Mouse (Mus musculus) liver, adult 2 months (tissue): ENCODE data around the gene Elovl5. TPM values are rescaled to one million over a fixed set of nuclear protein-coding genes. Genes with fewer than 3 reads are reported as not detected.

Experiments used
- DNase-seq: peaks from one replicate; pipeline ENCODE4 v3.0.0-alpha.2; 2011; ENCODE audit warnings: low read depth, low spot score; ENCODE audit errors: extremely low read depth
- H3K27ac ChIP-seq: fragments of 200-500 bp; replicated peaks from 2 replicates; pipeline ENCODE4 v1.5.1; 2012; ENCODE audit warnings: low read depth, mild to moderate bottlenecking, control low read depth, inconsistent platforms, low read length; ENCODE audit not compliant: insufficient read depth
- H3K27me3 ChIP-seq: fragments of 200-500 bp; 2 replicates; pipeline ENCODE4 v1.6.1; 2012; ENCODE audit warnings: mild to moderate bottlenecking, moderate library complexity, low read length, inconsistent platforms; ENCODE audit not compliant: control insufficient read depth, insufficient read depth
- H3K36me3 ChIP-seq: fragments of 200-500 bp; 2 replicates; pipeline ENCODE4 v1.6.1; 2012; ENCODE audit warnings: low read length, inconsistent platforms; ENCODE audit not compliant: control insufficient read depth, insufficient read depth
- H3K4me1 ChIP-seq: fragments of 200-500 bp; 2 replicates; pipeline ENCODE4 v1.6.1; 2011; ENCODE audit warnings: low read length; ENCODE audit not compliant: control insufficient read depth, insufficient read depth
- H3K4me3 ChIP-seq: fragments of 200-500 bp; 2 replicates; pipeline ENCODE4 v1.5.1; 2011; ENCODE audit warnings: low read depth, mild to moderate bottlenecking, control low read depth, low read length, moderate library complexity; ENCODE audit not compliant: insufficient read depth
- H3K79me2 ChIP-seq: fragments of 200-500 bp; 2 replicates; pipeline ENCODE4 v1.6.1; 2012; ENCODE audit warnings: inconsistent platforms, mild to moderate bottlenecking, low read length, moderate library complexity; ENCODE audit not compliant: control insufficient read depth, insufficient read depth
- H3K9ac ChIP-seq: fragments of 200-500 bp; 2 replicates; pipeline ENCODE4 v1.6.1; 2012; ENCODE audit warnings: low read depth, mild to moderate bottlenecking, control low read depth, inconsistent platforms, low read length
- CTCF ChIP-seq: fragments of 200-500 bp; IDR thresholded peaks from 2 replicates; pipeline ENCODE4 v1.5.1; 2011; ENCODE audit warnings: low read depth, low read length, control low read depth
- POLR2A ChIP-seq: fragments of 200-500 bp; IDR thresholded peaks from 2 replicates; pipeline ENCODE4 v1.6.1; 2011; ENCODE audit warnings: low read length, control low read depth; ENCODE audit not compliant: insufficient read depth; ENCODE audit errors: extremely low read depth
- WGBS: fragments of 180-500 bp; shearing (Covaris S2); methylation state at CpG from one replicate; pipeline ENCODE4 v1.1.7; 2018; 5-methylcytosine and 5-hydroxymethylcytosine counted together
- polyA plus RNA-seq: library from polyadenylated mRNA; depleted of rRNA; stranded (reverse); fragments of >200 nt; gene quantifications from 2 replicates; pipeline ENCODE4 v1.2.3, GENCODE M21; 2012
- total RNA-seq: library from RNA; depleted of rRNA; stranded (reverse); fragments of >200 nt; gene quantifications from 2 replicates; pipeline ENCODE4 v1.2.3, GENCODE M21; 2014

The Elovl5 gene
- total and polyA plus RNA-seq, 2 experiments, result 228 to 322 TPM

DNA sequence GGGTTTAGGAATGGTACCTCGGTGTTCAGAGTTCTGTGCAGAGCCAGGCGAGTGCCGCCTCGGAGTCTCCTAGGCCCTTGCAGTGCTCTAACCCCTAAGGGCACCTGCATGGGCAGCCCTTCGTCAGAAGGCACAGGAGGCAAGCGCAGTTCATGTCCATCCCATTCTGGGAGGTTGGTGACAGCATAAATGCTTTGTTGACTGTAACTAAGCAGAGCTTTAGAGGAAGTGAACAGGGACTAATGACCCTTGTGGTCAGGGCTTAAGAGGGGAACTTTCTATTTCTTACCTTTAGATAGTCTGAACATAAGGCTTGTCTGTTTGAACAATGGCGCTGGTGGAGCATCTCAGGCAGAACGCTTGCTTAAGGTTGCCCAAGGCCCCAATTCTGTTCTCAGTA lies 6.6 kb downstream of the Elovl5 start:
- Histone ChIP-seq H3K4me3 (no peak overlapping the region), H3K79me2 (peaks cover 57% of the 10 kb centered on the region), H3K36me3 (no peaks in the 10 kb centered on the region), H3K27ac (no peak overlapping the region; the same call in 1 of the 2 replicates), H3K27me3 (no peaks in the 10 kb centered on the region), H3K4me1 (peaks cover 74% of the 10 kb centered on the region), H3K9ac (no peak overlapping the region)
- TF ChIP-seq CTCF (no peak), POLR2A (no peak)
- WGBS, result 74% methylated on average over 8 of the region's 8 CpGs
- DNase-seq, result peak; percentile 16

DNA sequence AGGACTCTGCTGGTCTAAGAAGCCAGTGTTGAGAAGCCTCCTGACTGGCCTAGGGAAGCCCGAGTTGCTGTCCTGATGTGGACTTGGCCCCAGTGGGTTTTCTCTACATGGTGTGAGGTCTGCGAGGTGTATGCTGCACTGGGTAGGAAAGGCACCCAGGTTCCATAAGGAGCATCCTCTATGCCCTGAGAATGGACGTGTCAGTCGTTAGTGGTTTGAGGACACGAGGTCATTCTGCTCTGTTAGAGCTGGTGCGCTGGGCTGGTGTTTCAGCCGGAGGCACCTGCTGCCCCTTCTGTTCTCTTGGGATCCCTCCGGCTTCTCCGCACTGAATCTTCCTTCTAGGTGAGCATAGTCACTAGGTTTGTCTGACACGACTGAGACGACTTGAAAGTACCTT lies 7.0 kb downstream of the Elovl5 start:
- no peak overlapping the region for H3K4me3 ChIP-seq
- H3K27ac ChIP-seq, result no peak overlapping the region
- WGBS, result 57% methylated on average over 11 of the region's 11 CpGs
- no peak overlapping the region for H3K9ac ChIP-seq
- TF ChIP-seq POLR2A, result no peak
- TF ChIP-seq CTCF, result no peak
- DNase-seq, result no peak
- H3K27me3 ChIP-seq, result no peaks in the 10 kb centered on the region
- peaks cover 54% of the 10 kb centered on the region for H3K79me2 ChIP-seq
- H3K36me3 ChIP-seq, result no peaks in the 10 kb centered on the region
- peaks cover 70% of the 10 kb centered on the region for H3K4me1 ChIP-seq

DNA sequence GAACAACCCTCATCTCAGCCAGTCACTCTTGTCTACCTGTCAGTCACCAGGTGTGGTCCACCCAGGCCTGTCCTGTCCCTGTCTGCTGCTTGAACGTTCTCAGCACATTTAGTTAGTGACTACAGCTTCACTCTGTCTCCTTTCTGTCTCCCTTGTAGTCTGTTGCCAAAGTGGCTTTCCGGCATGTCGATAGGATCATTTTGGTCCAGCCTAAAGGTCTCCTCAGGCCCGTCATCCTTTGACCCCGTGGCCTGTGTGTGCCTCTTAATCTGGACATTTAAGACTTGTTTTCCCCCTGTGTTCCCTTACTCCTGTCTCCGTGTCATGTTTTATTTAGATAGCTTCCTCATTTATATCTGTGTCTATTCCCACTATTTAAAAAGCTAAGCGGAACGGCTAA lies 9.0 kb downstream of the Elovl5 start:
- Histone ChIP-seq H3K27ac (peak overlapping the region; percentile 12; the same call in 1 of the 2 replicates), H3K36me3 (no peaks in the 10 kb centered on the region), H3K4me3 (no peak overlapping the region), H3K27me3 (no peaks in the 10 kb centered on the region), H3K9ac (peak overlapping the region; percentile 9; the same call in 1 of the 2 replicates), H3K4me1 (peaks cover 69% of the 10 kb centered on the region), H3K79me2 (peaks cover 59% of the 10 kb centered on the region)
- TF ChIP-seq CTCF (no peak), POLR2A (no peak)
- WGBS, result 24% methylated on average over 8 of the region's 8 CpGs
- DNase-seq, result peak; percentile 64

DNA sequence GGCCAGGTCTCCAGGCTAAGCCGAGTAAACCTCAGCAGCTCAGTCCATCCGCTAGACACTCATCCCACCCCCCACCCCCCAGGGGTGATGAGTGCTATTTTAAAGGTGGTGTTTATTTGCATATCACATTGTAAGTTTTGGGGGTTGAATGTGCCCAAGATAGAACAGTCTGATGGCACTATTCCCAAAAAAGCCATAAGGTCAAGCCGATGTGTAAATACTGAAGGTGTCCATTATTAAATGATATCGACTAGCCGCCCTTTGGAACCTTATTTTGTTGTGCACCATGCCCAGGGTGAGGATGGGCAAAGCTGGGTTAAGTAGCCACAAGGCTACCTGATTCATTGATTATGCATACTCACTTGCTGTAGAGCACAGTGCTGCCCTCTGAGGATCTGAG lies 9.7 kb downstream of the Elovl5 start:
- peaks cover 66% of the 10 kb centered on the region for H3K4me1 ChIP-seq
- no peak for TF ChIP-seq POLR2A
- no peak for TF ChIP-seq CTCF

DNA sequence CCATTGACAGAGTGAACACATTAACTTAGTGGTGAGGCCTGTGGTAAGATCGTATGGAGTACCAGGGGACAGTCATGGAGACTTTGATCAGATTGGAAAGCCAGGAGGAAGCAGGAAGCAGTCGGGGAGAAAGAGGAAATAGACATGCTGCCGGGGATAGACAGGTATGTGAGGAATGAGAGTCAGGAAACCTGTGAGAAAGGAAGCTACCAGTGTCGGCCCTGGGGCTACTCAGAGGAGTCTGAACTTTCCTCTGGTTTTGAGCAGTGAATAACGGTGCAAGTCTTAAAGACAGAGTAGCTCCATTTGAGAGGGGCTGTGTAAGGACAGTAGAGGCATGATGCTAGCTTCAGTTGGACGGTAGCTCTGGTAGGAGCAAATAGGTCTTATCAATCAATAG lies 10.3 kb downstream of the Elovl5 start:
- H3K4me3 ChIP-seq, result no peak overlapping the region
- H3K27ac ChIP-seq, result peak overlapping the region; percentile 29
- TF ChIP-seq POLR2A (no peak), CTCF (no peak)
- no peaks in the 10 kb centered on the region for H3K36me3 ChIP-seq
- peak overlapping the region; percentile 0; the same call in 1 of the 2 replicates for H3K9ac ChIP-seq
- no peaks in the 10 kb centered on the region for H3K27me3 ChIP-seq
- WGBS, result 9% methylated on average over 6 of the region's 6 CpGs
- peaks cover 61% of the 10 kb centered on the region for H3K79me2 ChIP-seq
- peak; percentile 40 for DNase-seq
- peaks cover 62% of the 10 kb centered on the region for H3K4me1 ChIP-seq

More for the DNA sequence above, 9.7 kb downstream of the Elovl5 start:
- Histone ChIP-seq H3K36me3 (no peaks in the 10 kb centered on the region), H3K79me2 (peaks cover 64% of the 10 kb centered on the region), H3K27ac (peak overlapping the region; percentile 29), H3K4me3 (no peak overlapping the region), H3K9ac (no peak overlapping the region; the same call in 1 of the 2 replicates), H3K27me3 (no peaks in the 10 kb centered on the region)
- WGBS, result 30% methylated on average over 5 of the region's 5 CpGs
- peak; percentile 88 for DNase-seq

DNA sequence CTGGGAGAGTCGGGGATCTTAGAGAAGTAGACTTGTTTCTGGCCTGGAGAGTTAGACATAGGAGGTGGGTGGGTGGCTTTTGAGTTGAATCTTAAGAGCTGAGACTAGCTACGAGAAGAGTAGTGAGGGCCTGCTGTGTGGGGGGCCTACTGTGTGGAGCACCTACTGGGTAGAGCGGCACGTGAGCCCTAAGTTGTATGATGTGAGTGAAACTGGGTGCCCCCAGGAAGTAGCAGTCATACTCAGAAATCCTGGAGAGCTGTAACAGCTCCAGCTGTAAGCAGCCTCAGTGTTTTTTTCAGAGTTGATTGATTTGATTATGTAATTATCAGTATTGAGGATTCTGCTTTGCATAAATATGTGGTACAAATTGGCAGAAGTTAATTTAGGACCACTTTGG lies 11.6 kb downstream of the Elovl5 start:
- no peak overlapping the region; the same call in 1 of the 2 replicates for H3K27ac ChIP-seq
- peaks cover 54% of the 10 kb centered on the region for H3K79me2 ChIP-seq
- peaks cover 57% of the 10 kb centered on the region for H3K4me1 ChIP-seq
- no peak for DNase-seq
- H3K27me3 ChIP-seq, result no peaks in the 10 kb centered on the region
- no peak overlapping the region for H3K9ac ChIP-seq
- TF ChIP-seq POLR2A (no peak), CTCF (no peak)
- WGBS, result 70% methylated on average over 4 of the region's 4 CpGs
- no peak overlapping the region for H3K4me3 ChIP-seq
- no peaks in the 10 kb centered on the region for H3K36me3 ChIP-seq
